Mouse (Mus musculus): Measurements from ENCODE around the gene Zswim7. TPM values are rescaled to one million over a fixed set of nuclear protein-coding genes. Genes with fewer than 3 reads are reported as not detected.

Zswim7 gene
- total and polyA plus RNA-seq, 2 experiments from 2014 or later: 7.3 to 19.6 TPM

DNA sequence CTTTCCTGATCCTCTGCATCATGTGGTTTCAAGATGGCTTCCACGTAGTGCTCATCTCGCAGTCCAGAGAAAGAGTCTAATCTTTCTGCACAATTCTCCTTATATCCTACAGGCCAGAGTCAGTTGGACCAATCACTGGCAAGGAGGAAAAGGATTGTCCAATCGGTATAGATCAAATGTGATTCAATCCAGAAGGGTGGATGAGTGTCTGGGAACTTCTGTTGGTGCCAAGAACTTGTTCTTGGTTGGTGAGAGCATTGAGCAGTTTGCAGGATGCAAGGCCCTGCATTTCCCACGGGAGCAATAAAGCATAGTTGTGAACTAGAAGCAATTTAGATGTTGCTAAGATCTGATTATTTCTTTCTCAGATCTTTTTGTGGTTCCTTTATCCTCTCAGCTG lies 36.7 kb downstream of the Zswim7 start:
- ATAC-seq: no peak
- H3K9me3 ChIP-seq (ENCODE audit: low read length): no peaks in the 10 kb centered on the region
- 88% methylated on average over 4 of the region's 4 CpGs for WGBS

DNA sequence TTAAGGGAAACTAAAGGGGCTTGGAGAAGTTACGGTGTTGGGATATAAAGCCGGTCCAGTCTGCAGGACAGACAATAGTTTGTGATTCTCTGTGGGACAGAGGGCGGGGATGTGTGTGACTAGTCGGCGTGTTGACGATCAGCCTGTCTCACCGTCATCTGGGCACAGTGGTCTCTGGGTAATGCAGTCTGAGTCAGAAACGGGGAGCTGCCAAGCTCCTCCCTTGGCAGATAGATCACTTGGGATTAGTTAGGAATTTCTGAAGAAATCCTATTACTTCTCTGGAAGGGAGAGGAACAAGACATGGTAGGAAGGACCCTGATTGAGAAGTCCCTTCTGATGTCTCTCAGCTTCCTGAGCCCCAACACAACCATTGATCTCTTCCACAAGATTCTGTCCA lies 37.3 kb downstream of the Zswim7 start:
- 85% methylated on average over 8 of the region's 8 CpGs for WGBS
- Histone ChIP-seq H3K36me3 (ENCODE audit: insufficient read depth) (no peaks in the 10 kb centered on the region), H3K9ac (no peak overlapping the region), H3K9me3 (ENCODE audit: low read length) (no peaks in the 10 kb centered on the region), H3K4me2 (ENCODE audit: low read depth) (no peak overlapping the region), H3K27ac (ENCODE audit: low read depth, low read length) (no peak overlapping the region), H3K4me3 (ENCODE audit: low read depth, low read length) (no peak overlapping the region), H3K4me1 (ENCODE audit: insufficient read depth) (no peaks in the 10 kb centered on the region), H3K27me3 (ENCODE audit: insufficient read depth, low read length) (no peaks in the 10 kb centered on the region; the same call in 1 of the 2 replicates)
- ATAC-seq (no peak), DNase-seq (no peak)
- no peak for TF ChIP-seq CTCF (IDR thresholded peaks at IDR 0.05; ENCODE audit: low read depth)

More for the DNA sequence above, 36.7 kb downstream of the Zswim7 start:
- no peak for TF ChIP-seq CTCF (IDR thresholded peaks at IDR 0.05; ENCODE audit: low read depth)
- Histone ChIP-seq H3K27me3 (ENCODE audit: insufficient read depth, low read length) (peaks cover 4% of the 10 kb centered on the region), H3K27ac (ENCODE audit: low read depth, low read length) (no peak overlapping the region), H3K9ac (no peak overlapping the region), H3K4me1 (ENCODE audit: insufficient read depth) (0 out of 2 replicates have a peak, but pooled peaks cover 4% of the 10 kb centered on the region), H3K4me2 (ENCODE audit: low read depth) (no peak overlapping the region), H3K36me3 (ENCODE audit: insufficient read depth) (no peaks in the 10 kb centered on the region), H3K4me3 (ENCODE audit: low read depth, low read length) (no peak overlapping the region)
- no peak for DNase-seq

DNA sequence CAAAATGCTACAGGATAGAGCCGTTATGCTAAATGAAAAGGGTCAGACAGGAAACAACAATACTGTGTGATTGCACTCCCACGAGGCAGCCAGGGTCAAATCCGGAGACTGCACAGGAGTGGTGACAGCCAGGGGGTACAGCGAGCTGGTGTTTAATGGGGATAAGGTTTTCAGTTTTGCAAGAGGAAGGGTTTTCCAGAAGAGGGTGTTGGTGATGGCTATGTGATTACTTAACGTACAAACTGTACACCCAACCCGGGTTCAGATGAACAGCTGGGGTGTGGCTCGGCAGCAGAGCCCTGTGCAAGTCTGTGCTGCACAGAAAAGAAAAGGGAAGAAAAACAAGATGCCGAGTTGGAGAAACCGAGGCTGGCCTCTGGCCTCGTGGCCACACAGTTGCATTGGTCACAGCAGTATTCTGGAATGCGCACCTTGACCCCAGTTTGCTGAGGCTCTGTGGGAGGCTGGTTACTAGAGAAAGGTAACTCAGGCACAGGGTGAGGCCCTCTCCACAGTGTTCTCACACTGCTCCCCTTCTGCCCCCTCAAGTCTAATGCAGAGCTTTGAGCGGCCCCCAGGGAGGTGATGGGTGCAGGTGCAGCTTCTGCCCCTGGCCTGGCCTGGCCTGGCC lies 40.4 kb downstream of the Zswim7 start:
- no peak for TF ChIP-seq CTCF (IDR thresholded peaks at IDR 0.05; ENCODE audit: low read depth)
- H3K27ac ChIP-seq (ENCODE audit: low read depth, low read length): no peak overlapping the region
- H3K9ac ChIP-seq: no peak overlapping the region
- no peak for DNase-seq
- H3K4me2 ChIP-seq (ENCODE audit: low read depth): no peak overlapping the region
- no peaks in the 10 kb centered on the region for H3K27me3 ChIP-seq (ENCODE audit: insufficient read depth, low read length)
- H3K9me3 ChIP-seq (ENCODE audit: low read length): no peaks in the 10 kb centered on the region
- H3K4me3 ChIP-seq (ENCODE audit: low read depth, low read length): no peak overlapping the region
- H3K36me3 ChIP-seq (ENCODE audit: insufficient read depth): no peaks in the 10 kb centered on the region
- no peak for ATAC-seq
- H3K4me1 ChIP-seq (ENCODE audit: insufficient read depth): no peaks in the 10 kb centered on the region
- WGBS: 81% methylated on average over 12 of the region's 12 CpGs

DNA sequence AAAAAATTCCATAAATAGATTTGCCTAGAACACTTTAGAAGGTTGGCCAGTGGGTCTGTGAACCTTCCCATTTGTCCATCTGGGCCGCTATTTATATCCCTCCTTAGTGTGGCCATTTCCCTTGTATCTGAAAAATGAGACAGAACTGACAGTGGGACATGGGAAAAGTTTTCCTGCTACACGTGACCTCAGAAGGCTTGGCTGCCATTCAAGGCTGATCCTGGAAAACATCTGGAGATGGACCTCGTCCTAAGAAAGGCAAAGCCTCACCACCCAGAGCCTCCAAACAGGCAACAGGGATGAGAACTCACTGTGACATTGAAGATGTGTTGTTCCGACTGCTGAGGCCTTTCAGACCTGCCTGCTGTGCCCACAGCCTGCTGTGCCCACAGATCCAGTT lies 56.4 kb downstream of the Zswim7 start:
- DNase-seq (no peak), ATAC-seq (no peak)
- Histone ChIP-seq H3K27ac (ENCODE audit: low read depth, low read length) (no peak overlapping the region), H3K9ac (no peak overlapping the region), H3K4me1 (ENCODE audit: insufficient read depth) (no peaks in the 10 kb centered on the region), H3K4me2 (ENCODE audit: low read depth) (no peak overlapping the region), H3K36me3 (ENCODE audit: insufficient read depth) (no peaks in the 10 kb centered on the region), H3K4me3 (ENCODE audit: low read depth, low read length) (no peak overlapping the region), H3K9me3 (ENCODE audit: low read length) (no peaks in the 10 kb centered on the region), H3K27me3 (ENCODE audit: insufficient read depth, low read length) (no peaks in the 10 kb centered on the region)
- 74% methylated on average over 4 of the region's 4 CpGs for WGBS
- no peak for TF ChIP-seq CTCF (IDR thresholded peaks at IDR 0.05; ENCODE audit: low read depth)

DNA sequence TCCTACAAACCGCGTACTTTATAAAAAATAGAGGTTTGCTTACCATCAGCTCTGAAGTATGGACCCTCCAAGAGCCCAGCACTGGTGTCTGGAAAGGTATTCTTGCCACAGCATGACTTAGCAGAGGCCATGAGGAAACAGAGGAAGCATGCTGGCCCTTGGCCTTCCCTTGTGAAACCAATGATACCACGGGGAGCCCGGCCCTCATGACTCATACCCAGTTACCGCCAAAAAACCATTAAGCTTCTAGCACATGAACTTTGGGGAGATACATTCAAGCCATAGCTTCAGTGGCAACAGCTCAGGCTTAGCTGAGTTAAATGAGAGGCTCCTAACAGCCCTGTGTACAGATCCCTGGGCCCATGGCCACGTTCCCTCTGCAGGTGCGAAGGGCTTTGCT lies 57.2 kb downstream of the Zswim7 start:
- Histone ChIP-seq H3K9me3 (ENCODE audit: low read length) (no peaks in the 10 kb centered on the region), H3K27me3 (ENCODE audit: insufficient read depth, low read length) (no peaks in the 10 kb centered on the region), H3K4me3 (ENCODE audit: low read depth, low read length) (no peak overlapping the region), H3K4me2 (ENCODE audit: low read depth) (no peak overlapping the region), H3K9ac (no peak overlapping the region), H3K4me1 (ENCODE audit: insufficient read depth) (no peaks in the 10 kb centered on the region), H3K27ac (ENCODE audit: low read depth, low read length) (no peak overlapping the region), H3K36me3 (ENCODE audit: insufficient read depth) (no peaks in the 10 kb centered on the region)
- WGBS: 95% methylated on average over 7 of the region's 7 CpGs
- ATAC-seq: no peak
- no peak for DNase-seq
- no peak for TF ChIP-seq CTCF (IDR thresholded peaks at IDR 0.05; ENCODE audit: low read depth)

DNA sequence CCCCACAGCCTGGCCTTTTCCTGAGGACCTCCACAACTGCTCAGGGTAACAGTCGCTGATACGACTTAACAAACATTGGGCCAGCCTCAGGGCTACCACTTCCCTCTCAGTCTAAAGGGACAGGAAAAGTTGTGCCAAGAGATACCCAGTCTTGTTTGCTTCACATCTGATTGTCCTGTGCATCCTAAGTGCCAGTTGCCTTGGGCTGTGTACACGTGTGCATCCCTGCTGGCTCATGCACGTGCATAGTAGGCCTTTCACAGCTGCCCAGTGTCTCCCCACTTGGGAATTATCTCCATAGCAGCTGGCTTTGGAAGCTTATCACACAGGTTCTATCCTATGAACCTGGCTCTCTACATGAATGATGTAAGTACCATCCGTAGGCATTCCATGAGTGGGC lies 57.8 kb downstream of the Zswim7 start:
- no peak for ATAC-seq

DNA sequence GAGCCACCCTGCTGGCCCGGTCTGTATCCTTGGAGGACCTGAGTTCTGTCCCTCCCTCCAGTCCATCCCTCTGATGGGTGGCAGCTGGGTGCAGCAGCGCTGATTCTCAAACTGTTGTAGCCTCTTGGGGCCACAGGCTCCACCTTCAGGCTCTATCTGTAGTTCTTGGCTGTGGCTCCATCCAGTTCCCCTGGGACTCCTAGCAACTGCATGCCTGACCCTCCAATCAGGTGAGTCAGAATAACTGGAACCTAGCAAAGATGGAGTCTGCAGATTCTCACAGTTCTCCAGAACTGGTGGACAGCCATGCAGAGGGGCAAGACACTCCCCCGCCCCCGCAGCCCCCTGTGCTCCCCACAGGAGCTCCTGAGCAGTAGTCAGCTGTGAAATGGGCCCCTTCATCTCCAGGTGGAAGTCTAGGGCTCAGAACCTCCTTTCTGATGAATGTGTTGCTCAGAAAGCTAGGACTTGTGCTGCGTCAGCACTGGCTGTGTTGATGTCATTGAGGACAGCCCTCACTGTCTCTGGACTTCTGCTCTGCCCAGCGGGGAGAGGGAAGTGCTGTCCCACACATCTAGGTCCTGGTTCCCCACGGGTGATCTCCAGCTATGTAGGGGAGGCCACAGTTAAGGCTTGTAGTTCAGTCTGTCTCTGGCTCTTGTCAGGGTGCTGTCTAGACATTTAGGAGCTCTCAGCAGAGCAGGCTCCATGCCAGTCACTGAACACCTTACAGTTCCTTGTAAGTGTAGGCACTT lies 60.2 kb downstream of the Zswim7 start:
- TF ChIP-seq CTCF (IDR thresholded peaks at IDR 0.05; ENCODE audit: low read depth): no peak
- Histone ChIP-seq H3K4me3 (ENCODE audit: low read depth, low read length) (no peak overlapping the region), H3K4me1 (ENCODE audit: insufficient read depth) (no peaks in the 10 kb centered on the region), H3K9ac (no peak overlapping the region), H3K27me3 (ENCODE audit: insufficient read depth, low read length) (no peaks in the 10 kb centered on the region), H3K9me3 (ENCODE audit: low read length) (no peaks in the 10 kb centered on the region), H3K4me2 (ENCODE audit: low read depth) (no peak overlapping the region), H3K27ac (ENCODE audit: low read depth, low read length) (no peak overlapping the region), H3K36me3 (ENCODE audit: insufficient read depth) (no peaks in the 10 kb centered on the region)
- DNase-seq: no peak
- WGBS: 91% methylated on average over 7 of the region's 7 CpGs
- ATAC-seq: no peak

More for the DNA sequence above, 57.8 kb downstream of the Zswim7 start:
- no peak overlapping the region for H3K9ac ChIP-seq
- H3K36me3 ChIP-seq (ENCODE audit: insufficient read depth): no peaks in the 10 kb centered on the region
- no peak overlapping the region for H3K4me3 ChIP-seq (ENCODE audit: low read depth, low read length)
- no peak overlapping the region for H3K4me2 ChIP-seq (ENCODE audit: low read depth)
- H3K27ac ChIP-seq (ENCODE audit: low read depth, low read length): no peak overlapping the region
- no peak for TF ChIP-seq CTCF (IDR thresholded peaks at IDR 0.05; ENCODE audit: low read depth)
- H3K9me3 ChIP-seq (ENCODE audit: low read length): no peaks in the 10 kb centered on the region
- no peaks in the 10 kb centered on the region for H3K4me1 ChIP-seq (ENCODE audit: insufficient read depth)
- no peak for DNase-seq
- WGBS: 85% methylated on average over 5 of the region's 5 CpGs
- H3K27me3 ChIP-seq (ENCODE audit: insufficient read depth, low read length): no peaks in the 10 kb centered on the region
